In the genomic region with DNA sequence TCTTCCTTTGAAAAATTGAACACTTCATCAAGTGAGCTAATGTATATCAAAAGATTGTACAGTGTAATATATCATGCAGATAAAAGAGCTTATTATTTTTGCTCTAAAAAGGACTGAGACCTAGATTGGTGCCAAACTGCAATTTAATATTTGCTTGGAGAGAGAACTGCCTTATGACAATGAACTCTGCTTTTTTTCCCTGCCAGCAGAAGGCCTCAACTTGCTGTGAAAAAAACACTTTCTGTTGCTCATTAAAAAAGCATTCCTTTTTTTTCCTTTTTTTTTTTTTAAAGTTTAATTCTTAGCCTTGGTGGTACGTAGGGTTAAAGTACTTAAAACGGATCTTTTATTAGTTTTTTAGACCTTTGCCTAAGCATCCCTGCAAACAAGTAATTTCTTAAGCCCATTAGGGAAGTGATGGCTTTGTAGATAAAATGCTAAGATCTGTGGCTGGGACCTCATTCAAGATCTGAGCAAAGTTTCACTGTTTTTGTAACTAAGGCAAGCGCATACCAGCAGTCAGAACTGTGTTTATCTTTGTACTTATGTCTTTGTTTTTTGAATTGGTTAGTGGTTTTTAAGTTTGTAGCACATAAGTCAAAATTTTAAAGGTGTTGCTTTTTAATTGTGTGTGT, we compare ENCODE assay signal across 9 mouse cellular contexts. TPM values are rescaled to one million over a fixed set of nuclear protein-coding genes. Genes with fewer than 3 reads are reported as not detected.
DNase-seq lines count a peak whose midpoint lies in the region; ATAC-seq lines count a peak whose summit lies in the region.
"Had no signal": no experiment of that assay in that cellular context is flagged by ENCODE, and none has a peak within 500 bp of the region (broad histone marks: within the 10 kb centered on the region; RNA-seq: fewer than 3 reads in every experiment).

No protein-coding gene starts in this region.

- DNase-seq in heart, postnatal 4 days: no peak
- peak; percentile 31 for DNase-seq in adipocyte (ENCODE audit: low spot score)
- no peak for DNase-seq in embryo, embryonic 11 days
- DNase-seq in spleen, postnatal 4 days (ENCODE audit: low spot score in 2 of 2): no peak

- peak overlapping the region; percentile 99 for H3K27ac ChIP-seq in heart, embryonic 16.5 days (ENCODE audit: low read length)
- H3K27ac ChIP-seq in hindbrain, embryonic 12.5 days: peak overlapping the region; percentile 95; the same call in 1 of the 2 replicates
- H3K27ac ChIP-seq in midbrain, embryonic 13.5 days: no peak overlapping the region

- H3K4me1 ChIP-seq in heart, embryonic 16.5 days (ENCODE audit: control insufficient read depth, insufficient read depth, low read length): peaks cover 19% of the 10 kb centered on the region
- H3K4me1 ChIP-seq in hindbrain, embryonic 12.5 days: peaks cover 14% of the 10 kb centered on the region
- peaks cover 27% of the 10 kb centered on the region for H3K4me1 ChIP-seq in midbrain, embryonic 13.5 days (replicated peaks)

- H3K9ac ChIP-seq in heart, embryonic 16.5 days (ENCODE audit: low read length): peak overlapping the region; percentile 100
- H3K9ac ChIP-seq in hindbrain, embryonic 12.5 days: peak overlapping the region; percentile 99; the same call in 1 of the 2 replicates
- H3K9ac ChIP-seq in midbrain, embryonic 13.5 days (replicated peaks): peak overlapping the region; percentile 99; the same call in 1 of the 2 replicates

- peak overlapping the region; percentile 64 for H3K4me2 ChIP-seq in heart, embryonic 16.5 days (ENCODE audit: low read depth, low read length)
- peak overlapping the region; percentile 65 for H3K4me2 ChIP-seq in hindbrain, embryonic 12.5 days (replicated peaks)
- H3K4me2 ChIP-seq in midbrain, embryonic 13.5 days (replicated peaks): peak overlapping the region; percentile 61

- H3K4me3 ChIP-seq in heart, embryonic 16.5 days (ENCODE audit: low read length): peak overlapping the region; percentile 99
- peak overlapping the region; percentile 97 for H3K4me3 ChIP-seq in hindbrain, embryonic 12.5 days
- peak overlapping the region; percentile 92 for H3K4me3 ChIP-seq in midbrain, embryonic 13.5 days (replicated peaks)

- H3K27me3 ChIP-seq in heart, embryonic 16.5 days (ENCODE audit: control insufficient read depth, insufficient read depth, low read length): no peaks in the 10 kb centered on the region
- H3K27me3 ChIP-seq in hindbrain, embryonic 12.5 days: no peaks in the 10 kb centered on the region
- H3K27me3 ChIP-seq in midbrain, embryonic 13.5 days: no peaks in the 10 kb centered on the region

- WGBS in heart, embryonic 16.5 days: 42% methylated on average over 3 of the region's 3 CpGs
- 73% methylated on average over 3 of the region's 3 CpGs for WGBS in hindbrain, embryonic 12.5 days
- 53% methylated on average over 3 of the region's 3 CpGs for WGBS in midbrain, embryonic 13.5 days

- ATAC-seq in heart, embryonic 16.5 days (replicated peaks; ENCODE audit: extremely low read depth, insufficient read depth, low FRiP score): no peak
- no peak for ATAC-seq in hindbrain, embryonic 12.5 days (ENCODE audit: low FRiP score)
- ATAC-seq in midbrain, embryonic 13.5 days: no peak
- no peak for ATAC-seq in megakaryocyte-erythroid progenitor cell, adult 5-6 weeks (replicated peaks; ENCODE audit: low FRiP score, low TSS enrichment, poor library complexity, severe bottlenecking)

- H3K9me3 ChIP-seq in heart, embryonic 16.5 days (replicated peaks; ENCODE audit: control insufficient read depth, low read length): no peaks in the 10 kb centered on the region
- no peaks in the 10 kb centered on the region for H3K9me3 ChIP-seq in hindbrain, embryonic 12.5 days (replicated peaks)
- H3K9me3 ChIP-seq in midbrain, embryonic 13.5 days: no peaks in the 10 kb centered on the region

- no peaks in the 10 kb centered on the region for H3K36me3 ChIP-seq in heart, embryonic 16.5 days (ENCODE audit: control insufficient read depth, insufficient read depth)
- H3K36me3 ChIP-seq in hindbrain, embryonic 12.5 days: no peaks in the 10 kb centered on the region
- no peaks in the 10 kb centered on the region for H3K36me3 ChIP-seq in midbrain, embryonic 13.5 days
- H3K36me3 ChIP-seq: G1E had no signal

RNA-seq across cellular contexts. Expression of gene Scmh1, which starts 1.7 kb away (rescaled TPM):
- 67.4 and 71.4 TPM in 2 replicates for polyA plus RNA-seq in heart, embryonic 16.5 days (2015; fragmentation: Nextera tagmentation; extraction: Ambion mirVana)
- 100 to 1,000 TPM; 104 to 106 TPM for total RNA-seq in heart, postnatal 4 days (2021)
- 78.3 and 79.0 TPM in 2 replicates for polyA plus RNA-seq in hindbrain, embryonic 12.5 days (2016; fragmentation: Nextera tagmentation; extraction: Ambion mirVana)
- polyA plus RNA-seq in midbrain, embryonic 13.5 days (2015; fragmentation: Nextera tagmentation; extraction: Ambion mirVana): 77.4 and 79.9 TPM in 2 replicates
- 27.6 and 65.7 TPM in 2 replicates for total RNA-seq in megakaryocyte-erythroid progenitor cell, adult 5-6 weeks (2014; fragmentation: Nextera tagmentation)
- 9.7 and 16.9 TPM in 2 replicates for total RNA-seq in megakaryocyte-erythroid progenitor cell, adult 5-6 weeks (2017)
- polyA plus RNA-seq: G1E had no signal
